Mouse (Mus musculus) E14TG2a.4 (cell line): ENCODE measurements at regions not wholly inside any gene's neighbourhood (a gene's known extent, or its start where the extent isn't known, plus 50 kb on each side); places are given as distances from the start of the nearest gene placed in this dataset.

Experiments used
- H3K27me3 ChIP-seq: 2 replicates; pipeline ENCODE4 v1.6.1; 2014; ENCODE audit warnings: low read length, control low read depth; ENCODE audit not compliant: insufficient read depth
- H3K36me3 ChIP-seq: 2 replicates; pipeline ENCODE4 v1.6.1; 2014; ENCODE audit warnings: low read length, control low read depth; ENCODE audit not compliant: insufficient read depth
- H3K4me1 ChIP-seq: replicated peaks from 2 replicates; pipeline ENCODE4 v1.6.1; 2014; ENCODE audit warnings: low read depth, low read length, control low read depth
- H3K4me3 ChIP-seq: replicated peaks from 2 replicates; pipeline ENCODE4 v1.5.1; 2014; ENCODE audit warnings: mild to moderate bottlenecking, low read length
- H3K9me3 ChIP-seq: 2 replicates; pipeline ENCODE4 v1.6.1; 2014; ENCODE audit warnings: low read length, control low read depth
- CTCF ChIP-seq: conservative IDR thresholded peaks from 2 replicates; pipeline ENCODE4 v1.5.1; 2014; ENCODE audit warnings: low read length
- NANOG ChIP-seq: IDR thresholded peaks from 2 replicates; pipeline ENCODE4 v1.6.1; 2014; ENCODE audit warnings: borderline replicate concordance, low read length, mixed read lengths
- POU5F1 ChIP-seq: IDR thresholded peaks from 2 replicates; pipeline ENCODE4 v1.6.1; 2014; ENCODE audit warnings: low read length, borderline replicate concordance

GRCm38 (mm10) chr4:87718166-87718805 lies 314.9 kb downstream of the Mllt3 start:
- no peak overlapping the region for H3K4me3 ChIP-seq
- peaks cover 10% of the 10 kb centered on the region for H3K4me1 ChIP-seq

DNA sequence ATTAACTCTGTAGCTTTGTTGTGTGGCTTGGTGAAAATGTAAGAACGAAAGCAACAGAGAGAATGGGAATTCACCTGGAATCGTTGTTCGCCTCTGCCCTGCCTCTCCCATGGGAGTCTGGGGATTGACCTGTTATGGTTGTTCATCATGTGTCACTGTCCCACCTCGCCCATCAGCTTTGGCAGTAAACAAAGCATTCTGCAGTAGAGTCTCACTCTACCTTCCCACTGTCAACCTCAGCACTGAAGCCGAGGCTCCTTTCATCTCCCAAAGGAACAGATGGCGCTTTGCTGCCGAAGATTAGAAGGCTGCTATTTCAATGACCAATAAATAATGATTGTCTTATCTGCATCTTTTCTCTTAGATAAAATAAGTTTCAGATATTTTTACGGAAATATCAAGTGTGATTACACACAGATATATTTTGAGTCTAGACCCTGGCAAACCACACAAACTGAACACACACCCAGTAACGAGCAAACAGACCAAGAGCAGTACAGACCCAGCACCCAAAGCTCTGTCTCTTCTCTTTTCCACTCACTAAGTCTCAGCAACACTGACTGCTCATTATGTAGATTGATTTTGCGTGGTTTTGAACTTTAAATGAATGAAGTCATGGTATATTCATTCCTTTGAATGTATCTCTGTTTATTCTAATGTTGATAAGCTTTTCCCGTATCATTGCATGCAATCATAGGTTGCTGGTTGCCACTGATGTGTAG lies 317.8 kb downstream of the Mllt3 start:
- Histone ChIP-seq H3K36me3 (no peaks in the 10 kb centered on the region), H3K27me3 (no peaks in the 10 kb centered on the region), H3K4me1 (peaks cover 10% of the 10 kb centered on the region), H3K4me3 (no peak overlapping the region), H3K9me3 (peaks cover 11% of the 10 kb centered on the region; the same call in 1 of the 2 replicates)
- TF ChIP-seq CTCF (no peak), NANOG (no peak), POU5F1 (no peak)

More at GRCm38 (mm10) chr4:87718166-87718805, 314.9 kb downstream of the Mllt3 start:
- Histone ChIP-seq H3K9me3 (no peaks in the 10 kb centered on the region), H3K27me3 (no peaks in the 10 kb centered on the region), H3K36me3 (no peaks in the 10 kb centered on the region)
- TF ChIP-seq POU5F1 (no peak), CTCF (no peak)

- TF ChIP-seq CTCF (no peak), NANOG (no peak), POU5F1 (no peak)
- H3K36me3 ChIP-seq: no peaks in the 10 kb centered on the region
- H3K4me1 ChIP-seq: peaks cover 9% of the 10 kb centered on the region
- H3K27me3 ChIP-seq: no peaks in the 10 kb centered on the region
- H3K4me3 ChIP-seq: no peak overlapping the region
- H3K9me3 ChIP-seq: peaks cover 11% of the 10 kb centered on the region; the same call in 1 of the 2 replicates
Observed at GRCm38 (mm10) chr4:87712691-87713090, 320.5 kb downstream of the Mllt3 start.

GRCm38 (mm10) chr4:87712286-87712685 lies 320.9 kb downstream of the Mllt3 start:
- H3K9me3 ChIP-seq: peaks cover 11% of the 10 kb centered on the region; the same call in 1 of the 2 replicates
- no peaks in the 10 kb centered on the region for H3K27me3 ChIP-seq
- H3K36me3 ChIP-seq: no peaks in the 10 kb centered on the region
- H3K4me1 ChIP-seq: peaks cover 13% of the 10 kb centered on the region
- H3K4me3 ChIP-seq: no peak overlapping the region
- TF ChIP-seq NANOG: no peak
- TF ChIP-seq CTCF: no peak
- no peak for TF ChIP-seq POU5F1

DNA sequence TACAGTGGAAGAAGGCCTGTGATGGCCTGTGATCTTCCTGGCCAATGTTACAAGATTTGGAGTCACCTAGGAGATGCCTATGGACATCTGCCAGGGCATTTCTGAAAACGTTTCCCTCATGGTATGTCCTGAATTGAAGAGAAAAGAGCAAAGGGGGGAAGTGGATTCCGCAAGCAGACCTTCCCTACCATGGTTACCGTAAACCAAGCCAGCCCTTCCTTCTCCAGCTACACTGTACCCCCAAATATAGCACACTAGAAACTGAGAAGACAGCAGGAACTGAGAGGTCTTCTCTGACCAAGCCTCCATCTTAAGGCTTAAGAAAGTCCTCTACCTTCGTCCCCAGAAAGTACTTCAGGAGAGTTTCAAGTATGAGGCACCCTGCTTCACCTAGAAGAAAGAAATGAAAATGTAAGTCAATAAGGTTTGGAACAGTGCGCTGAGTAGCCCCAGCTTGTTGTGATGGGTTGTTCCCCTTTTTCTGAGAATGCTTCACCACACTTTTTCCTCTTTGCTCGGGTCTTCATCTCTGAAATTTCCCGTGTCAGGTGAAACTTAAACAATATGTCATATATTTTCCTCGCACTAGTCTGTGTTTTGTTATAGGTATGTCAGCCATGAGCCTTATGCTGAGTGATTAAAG lies 321.9 kb downstream of the Mllt3 start:
- no peaks in the 10 kb centered on the region for H3K27me3 ChIP-seq
- TF ChIP-seq POU5F1 (no peak), CTCF (no peak), NANOG (no peak)
- H3K4me3 ChIP-seq: no peak overlapping the region
- H3K36me3 ChIP-seq: no peaks in the 10 kb centered on the region
- H3K4me1 ChIP-seq: peaks cover 22% of the 10 kb centered on the region
- H3K9me3 ChIP-seq: peaks cover 11% of the 10 kb centered on the region; the same call in 1 of the 2 replicates

- TF ChIP-seq POU5F1 (no peak), NANOG (no peak), CTCF (no peak)
Observed at GRCm38 (mm10) chr4:87708981-87709645, 324.1 kb downstream of the Mllt3 start.

GRCm38 (mm10) chr4:87707386-87707785 lies 325.8 kb downstream of the Mllt3 start:
- no peak overlapping the region for H3K4me3 ChIP-seq
- H3K36me3 ChIP-seq: no peaks in the 10 kb centered on the region
- H3K27me3 ChIP-seq: no peaks in the 10 kb centered on the region; the same call in 1 of the 2 replicates
- H3K9me3 ChIP-seq: peaks cover 11% of the 10 kb centered on the region; the same call in 1 of the 2 replicates
- peaks cover 22% of the 10 kb centered on the region for H3K4me1 ChIP-seq
- no peak for TF ChIP-seq NANOG
- TF ChIP-seq CTCF: no peak
- TF ChIP-seq POU5F1: no peak

More at GRCm38 (mm10) chr4:87708981-87709645, 324.1 kb downstream of the Mllt3 start:
- Histone ChIP-seq H3K9me3 (peaks cover 11% of the 10 kb centered on the region; the same call in 1 of the 2 replicates), H3K27me3 (no peaks in the 10 kb centered on the region), H3K4me3 (no peak overlapping the region), H3K36me3 (no peaks in the 10 kb centered on the region), H3K4me1 (peaks cover 22% of the 10 kb centered on the region)

DNA sequence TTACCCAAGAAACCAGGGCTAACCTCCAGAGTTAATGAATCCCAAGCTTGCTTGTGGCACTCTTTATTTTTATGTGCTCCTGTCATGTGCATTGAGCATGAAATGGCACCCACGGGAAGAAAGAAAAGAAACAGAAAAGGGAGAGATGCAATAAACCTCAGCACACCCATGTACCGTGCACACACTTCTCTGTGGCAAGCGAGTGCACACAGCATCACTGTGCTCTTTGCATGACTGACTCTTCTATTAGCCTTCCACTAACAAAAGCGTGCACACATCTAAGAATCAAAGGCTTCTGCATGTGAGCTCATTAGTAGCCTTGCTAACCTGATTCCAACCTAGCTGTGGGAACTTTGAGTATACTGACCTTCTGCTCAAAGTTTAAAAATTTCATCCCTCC lies 330.3 kb downstream of the Mllt3 start:
- no peaks in the 10 kb centered on the region for H3K36me3 ChIP-seq
- no peak overlapping the region for H3K4me3 ChIP-seq
- H3K27me3 ChIP-seq: no peaks in the 10 kb centered on the region; the same call in 1 of the 2 replicates
- TF ChIP-seq POU5F1 (no peak), CTCF (no peak)
- peaks cover 20% of the 10 kb centered on the region for H3K4me1 ChIP-seq
- H3K9me3 ChIP-seq: no peaks in the 10 kb centered on the region
